Mouse (Mus musculus) C2C12 (cell line): ENCODE measurements around the gene Cyp51.

Experiments
- CEBPB ChIP-seq: IDR thresholded peaks from one replicate; pipeline ENCODE4 v1.6.1; 2011; ENCODE audit warnings: low read depth, mild to moderate bottlenecking, control low read depth, moderate library complexity
- CTCF ChIP-seq: IDR thresholded peaks from one replicate; pipeline ENCODE4 v1.5.1; 2011; ENCODE audit not compliant: control insufficient read depth, insufficient read depth, insufficient read length
- MAX ChIP-seq: IDR thresholded peaks from one replicate; pipeline ENCODE4 v1.6.1; 2011; ENCODE audit warnings: mild to moderate bottlenecking, control low read depth

DNA sequence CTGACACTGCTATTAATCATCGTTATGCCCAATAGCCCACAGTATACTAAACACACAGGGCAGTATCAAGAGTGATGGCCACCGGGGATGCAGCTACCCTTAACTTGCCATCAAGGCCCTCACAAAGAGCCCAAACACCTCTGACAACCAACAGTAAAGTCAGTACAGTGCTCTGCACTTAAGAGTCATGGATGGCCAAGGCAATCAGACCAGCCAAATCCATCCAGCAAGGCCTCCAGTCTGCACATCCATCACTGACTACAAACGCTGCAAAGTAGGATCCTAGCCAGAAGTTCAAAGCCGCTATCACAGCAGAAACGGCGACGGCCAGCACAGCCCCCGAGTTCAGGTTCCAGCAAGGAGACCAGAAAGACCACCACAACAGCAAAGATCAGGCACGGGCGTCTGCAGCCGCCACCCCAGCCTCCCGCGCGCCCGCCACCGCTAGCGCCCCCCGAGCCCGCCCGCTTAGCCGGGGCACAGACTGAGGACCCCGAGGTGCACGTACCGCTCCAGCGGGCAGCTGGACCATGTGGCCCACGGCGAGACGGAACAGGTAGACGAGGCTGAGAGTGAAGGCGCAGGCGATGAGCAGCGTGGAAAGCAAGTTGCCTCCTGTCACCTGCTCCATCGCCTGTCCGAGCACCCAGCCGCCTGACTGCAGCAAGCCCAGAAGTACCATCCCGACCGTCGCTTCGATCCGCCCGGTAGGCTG is 763 bp downstream of the Cyp51 start:
- no peak for TF ChIP-seq CEBPB
- no peak for TF ChIP-seq CTCF
- no peak for TF ChIP-seq MAX
